Mouse (Mus musculus): ENCODE measurements at regions not wholly inside any gene's neighbourhood (a gene's known extent, or its start where the extent isn't known, plus 50 kb on each side); places are given as distances from the start of the nearest gene placed in this dataset.

DNA sequence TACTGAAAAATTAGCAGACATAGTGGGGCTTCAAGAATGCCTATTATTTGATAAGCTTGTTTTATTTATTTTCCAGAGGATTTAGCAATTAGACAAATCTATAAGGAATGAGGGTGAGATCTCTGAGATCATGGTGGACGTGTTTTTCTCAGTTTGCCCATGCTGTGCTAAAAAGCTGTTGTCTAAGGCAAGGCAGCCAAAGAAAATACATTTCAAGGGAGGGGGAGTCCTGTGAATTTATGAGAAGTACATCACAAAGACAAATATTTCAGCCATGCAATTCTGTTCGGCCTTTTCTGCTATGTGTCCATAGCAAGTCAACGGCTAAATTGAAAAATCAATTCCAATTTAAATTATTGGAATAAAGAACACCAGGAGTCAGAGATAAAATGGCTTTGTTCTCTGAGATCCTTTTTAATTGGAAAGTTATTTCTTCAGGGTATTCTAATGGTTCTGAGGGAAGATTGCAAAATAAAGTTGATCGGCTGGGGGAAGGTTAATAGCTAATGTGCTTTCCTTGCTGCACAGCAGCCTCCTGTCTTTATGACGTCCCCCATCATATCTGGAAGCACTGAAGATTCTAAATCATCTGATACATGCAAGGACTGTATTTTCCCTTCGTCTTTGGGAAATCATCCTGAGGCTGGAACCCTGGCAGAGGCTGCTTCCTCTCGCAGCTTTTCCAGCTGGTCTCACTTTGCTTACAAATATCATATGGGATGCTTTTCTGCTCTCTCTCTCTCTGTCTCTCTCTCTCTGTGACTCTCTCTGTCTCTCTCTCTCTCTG, 609.3 kb downstream of the Dach1 start:
- TF ChIP-seq CTCF (IDR thresholded peaks at IDR 0.05; ENCODE audit: low read depth) (no peak), EP300 (IDR thresholded peaks at IDR 0.05; ENCODE audit: low read depth) (no peak)
